Mouse (Mus musculus) ovary, postnatal 14 days (tissue): ENCODE data around the gene Eme2.
A peak's percentile ranks its signal among the peaks of the same experiment; 100 is the strongest.

Experiments
- DNase-seq: peaks from one replicate; pipeline ENCODE4 v3.0.0; 2022; ENCODE audit warnings: low spot score

Gene Eme2

GRCm38 (mm10) chr17:24896241-24896992, 1.5 kb upstream of the Eme2 start, which contains the start of gene Nme3:
Gene Nme3, plus strand, starts transcription at chr17:24896500.
- DNase-seq: peak; percentile 63

- no peak for DNase-seq
Observed at GRCm38 (mm10) chr17:24895571-24896240, 819 bp upstream of the Eme2 start.

GRCm38 (mm10) chr17:24894061-24894994, 559 bp downstream of the Eme2 start:
- no peak for DNase-seq

DNA sequence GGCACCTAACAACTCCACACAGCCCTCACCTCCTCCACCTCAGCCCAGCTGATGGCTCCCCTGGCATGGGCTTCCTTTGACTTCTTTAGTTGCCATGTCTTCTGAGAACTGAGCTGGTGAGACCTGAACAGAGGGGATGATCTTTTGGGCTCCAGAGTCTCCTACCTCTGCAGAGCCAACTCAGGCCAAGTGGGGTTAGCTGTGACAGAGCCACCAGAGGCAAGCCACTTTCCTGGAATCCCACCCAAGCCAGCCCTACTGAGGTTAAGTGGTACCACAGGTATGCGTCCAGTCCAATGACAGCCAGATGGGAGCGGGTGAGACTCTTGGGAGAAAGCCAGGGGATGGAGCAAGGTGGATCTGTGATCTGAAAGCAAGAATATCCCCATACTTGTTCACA, 1.6 kb downstream of the Eme2 start:
- DNase-seq: no peak

DNA sequence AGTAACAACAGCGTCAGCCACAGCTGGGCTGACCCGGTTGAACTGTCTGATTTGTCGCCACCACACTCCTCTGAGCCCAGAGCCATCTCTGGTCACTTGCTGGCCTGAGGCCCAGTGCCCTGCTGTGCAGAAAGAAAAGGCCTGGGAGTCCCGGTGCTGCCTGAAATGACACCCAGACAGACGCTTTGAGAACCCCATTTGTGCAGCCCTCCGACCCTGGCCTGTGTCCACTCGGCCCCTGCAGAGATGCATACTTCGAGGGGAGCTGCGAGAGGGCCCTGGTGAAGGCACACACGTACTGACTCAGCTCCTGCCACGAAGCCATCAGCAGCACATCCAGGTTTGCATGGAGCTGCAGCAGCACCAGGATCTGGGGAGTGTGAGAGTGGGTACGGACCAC, 2.1 kb downstream of the Eme2 start:
- DNase-seq: no peak

- DNase-seq: no peak
Observed at GRCm38 (mm10) chr17:24891321-24891720, 3.6 kb downstream of the Eme2 start.

DNA sequence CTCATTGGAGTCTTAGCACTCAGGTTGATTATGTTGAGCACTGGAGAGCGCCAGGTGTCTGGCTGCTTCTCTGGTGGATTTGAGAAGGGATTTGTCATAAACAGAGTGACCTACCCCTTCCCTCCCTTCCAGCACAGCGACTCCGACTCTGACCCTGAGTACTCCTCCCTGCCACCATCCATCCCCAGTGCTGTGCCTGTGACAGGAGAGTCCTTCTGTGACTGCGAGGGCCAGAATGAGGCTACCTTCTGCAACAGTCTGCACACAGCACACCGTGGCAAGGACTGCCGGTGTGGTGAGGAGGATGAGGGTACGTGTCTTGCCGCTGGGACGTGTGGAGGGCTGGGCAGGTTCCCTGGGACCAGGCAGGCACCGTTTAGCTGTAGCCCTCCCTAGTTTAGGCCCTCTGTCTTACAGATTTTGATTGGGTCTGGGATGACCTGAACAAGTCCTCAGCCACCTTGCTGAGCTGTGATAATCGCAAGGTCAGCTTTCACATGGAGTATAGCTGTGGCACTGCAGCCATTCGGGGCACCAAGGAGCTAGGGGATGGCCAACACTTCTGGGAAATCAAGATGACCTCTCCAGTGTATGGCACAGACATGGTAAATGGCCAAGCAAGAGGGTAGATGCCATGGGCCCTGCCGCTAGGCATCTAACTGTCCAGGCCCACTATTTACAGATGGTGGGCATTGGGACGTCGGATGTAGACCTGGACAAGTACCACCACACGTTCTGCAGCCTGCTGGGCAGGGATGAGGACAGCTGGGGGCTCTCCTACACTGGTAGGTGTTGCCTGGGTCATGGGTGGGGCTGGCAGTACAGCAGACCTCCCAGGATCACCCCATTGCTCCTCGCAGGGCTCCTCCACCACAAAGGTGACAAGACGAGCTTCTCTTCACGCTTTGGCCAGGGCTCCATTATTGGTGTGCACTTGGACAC, 4.5 kb downstream of the Eme2 start:
- no peak for DNase-seq

GRCm38 (mm10) chr17:24888862-24889261, 6.0 kb downstream of the Eme2 start:
- DNase-seq: no peak

DNA sequence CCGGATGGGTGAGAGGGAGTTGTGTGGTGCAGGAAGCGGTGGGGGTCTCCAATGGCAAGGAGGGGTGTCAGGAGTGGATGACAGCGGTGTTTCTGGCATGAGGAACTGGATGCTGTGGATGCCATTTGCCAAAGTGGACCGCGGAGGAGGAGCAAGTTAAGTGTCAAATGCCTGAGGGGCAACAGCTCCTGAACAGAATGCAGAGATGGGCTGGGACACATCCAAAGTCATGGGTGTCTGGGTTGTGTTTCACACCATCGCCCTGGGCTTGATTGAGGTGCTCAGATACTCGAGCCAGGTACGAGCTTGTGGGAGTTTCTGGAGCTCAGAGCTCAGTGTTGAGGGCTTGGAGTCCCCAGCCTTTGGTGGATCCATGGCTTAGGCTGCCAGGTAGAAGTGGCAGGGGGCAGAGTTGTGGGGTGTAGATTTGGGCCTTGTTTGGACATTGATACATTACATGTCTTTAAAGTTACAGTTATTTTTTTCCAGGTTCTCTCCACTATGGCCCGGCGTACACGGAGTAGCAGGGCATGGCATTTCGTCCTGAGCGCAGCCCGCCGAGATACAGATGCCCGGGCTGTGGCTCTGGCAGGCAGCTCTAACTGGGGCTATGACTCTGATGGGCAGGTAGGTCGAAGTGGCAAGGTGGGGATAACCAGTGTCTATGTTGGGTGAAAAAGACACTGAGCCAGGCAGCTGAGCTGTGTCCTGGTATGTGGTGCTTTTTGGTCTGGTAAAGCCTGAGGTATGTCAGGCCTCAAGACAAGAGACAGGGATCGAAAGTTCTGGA, 7.4 kb downstream of the Eme2 start:
- DNase-seq: no peak

GRCm38 (mm10) chr17:24886932-24887271, 8.0 kb downstream of the Eme2 start:
- DNase-seq: no peak

- DNase-seq: peak; percentile 89
Observed at GRCm38 (mm10) chr17:24886134-24886931, 8.6 kb downstream of the Eme2 start, which contains the start of the genes Nubp2 and Spsb3. Gene Nubp2, minus strand, starts transcription at chr17:24886349. Gene Spsb3, plus strand, starts transcription at chr17:24886643.

GRCm38 (mm10) chr17:24885356-24886133, 9.3 kb downstream of the Eme2 start:
- no peak for DNase-seq

GRCm38 (mm10) chr17:24884391-24884790, 10.5 kb downstream of the Eme2 start:
- DNase-seq: no peak

GRCm38 (mm10) chr17:24881738-24882440, 13.0 kb downstream of the Eme2 start:
- DNase-seq: no peak

GRCm38 (mm10) chr17:24878531-24878930, 16.4 kb downstream of the Eme2 start:
- no peak for DNase-seq

DNA sequence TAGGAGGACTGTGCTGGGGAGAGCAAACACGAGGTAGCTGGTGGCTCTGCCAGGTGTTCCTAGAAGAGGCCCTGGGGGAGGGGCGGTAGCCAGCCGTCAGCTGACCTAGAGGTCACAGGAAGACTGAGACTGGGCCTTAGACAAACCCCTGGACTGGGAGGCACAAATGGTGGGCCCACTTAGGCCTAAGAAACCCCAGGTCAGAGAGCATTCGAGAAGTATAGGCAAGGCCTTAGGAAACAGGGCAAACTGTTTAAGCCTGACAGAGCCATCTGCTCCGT, 16.8 kb downstream of the Eme2 start:
- no peak for DNase-seq

DNA sequence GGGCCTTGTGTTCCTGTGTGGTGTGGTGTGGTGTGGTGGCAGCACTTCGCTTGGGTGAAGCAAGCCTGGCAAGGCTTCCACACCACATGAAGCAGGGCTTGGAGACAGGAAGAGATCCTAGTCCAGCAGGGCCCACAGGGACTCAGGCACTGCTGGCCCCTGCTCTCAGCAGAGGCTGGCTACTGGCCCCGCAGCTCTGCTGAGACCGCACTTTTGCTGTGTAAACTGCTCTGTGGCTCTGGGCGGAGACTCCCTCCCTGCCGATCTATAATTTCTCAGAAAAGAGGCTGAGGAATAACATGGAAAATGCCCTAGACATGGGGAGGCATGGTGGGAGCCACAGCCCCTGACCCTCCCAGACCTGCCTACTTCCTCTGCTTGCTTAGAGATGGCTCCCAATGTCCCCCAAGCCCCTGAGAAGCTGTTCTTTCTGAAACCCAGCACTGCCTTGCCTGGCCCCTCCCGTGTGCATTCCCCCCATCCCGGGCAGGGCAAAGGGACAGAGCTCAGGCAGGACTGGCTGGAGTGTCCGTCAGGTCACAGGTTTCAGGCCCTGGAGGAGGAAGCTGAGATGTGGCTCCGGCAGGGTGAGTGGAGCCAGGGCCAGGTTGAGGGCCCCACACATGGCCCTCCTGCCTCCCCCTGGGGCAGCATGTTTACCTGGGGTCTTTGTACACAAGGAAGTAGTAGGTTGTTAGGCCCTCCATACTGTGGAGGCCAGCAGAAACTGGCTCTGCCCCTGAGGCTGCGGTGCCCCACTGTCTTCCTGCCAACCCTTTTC, 17.4 kb downstream of the Eme2 start:
- no peak for DNase-seq

DNA sequence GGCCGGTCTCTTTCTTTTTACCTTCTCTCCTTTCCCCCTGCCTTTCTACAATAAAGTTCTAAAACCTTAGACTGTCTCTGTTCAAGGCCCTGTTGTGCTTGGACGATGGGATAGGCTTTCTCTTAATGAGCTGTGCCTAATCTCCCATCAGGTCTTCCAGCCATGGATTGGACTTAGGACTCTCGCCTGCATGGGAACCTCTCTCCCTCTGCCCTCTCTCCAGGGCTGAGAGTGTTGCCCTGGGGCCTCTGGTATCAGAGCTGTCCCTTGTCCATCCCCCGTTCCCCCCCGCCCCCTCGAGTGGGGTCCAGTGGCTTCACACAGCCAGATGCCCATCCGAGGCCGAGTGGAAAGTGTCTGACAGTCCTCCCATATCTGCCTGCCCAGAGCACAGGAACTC, 19.9 kb downstream of the Eme2 start:
- no peak for DNase-seq
